Mouse (Mus musculus) heart, adult 18-20 months (tissue): ENCODE data around the gene Tkt. TPM values are rescaled to one million over a fixed set of nuclear protein-coding genes. Genes with fewer than 3 reads are reported as not detected.
"Not testable (repeated sequence)": the region's sequence is repeated elsewhere in the genome, so short reads cannot be mapped to it uniquely, and the experiment has no call there.

Source experiments
- DNase-seq, 2 experiments: peaks; one replicate each; pipeline ENCODE4 v3.0.0; 2021 to 2022; ENCODE audit warnings: mixed read lengths in 1 of 2
- total RNA-seq, 2 experiments: library from RNA; stranded (reverse); gene quantifications; 2 replicates each; pipeline ENCODE4 v1.2.3; 2021

Tkt gene
- total RNA-seq, 2 experiments from 2014 or later = 32.6 to 146 TPM

GRCm38 (mm10) chr14:30553185-30553584, 5.0 kb downstream of the Tkt start:
- DNase-seq = peak in 1 of 2 experiments; percentile 26

DNA sequence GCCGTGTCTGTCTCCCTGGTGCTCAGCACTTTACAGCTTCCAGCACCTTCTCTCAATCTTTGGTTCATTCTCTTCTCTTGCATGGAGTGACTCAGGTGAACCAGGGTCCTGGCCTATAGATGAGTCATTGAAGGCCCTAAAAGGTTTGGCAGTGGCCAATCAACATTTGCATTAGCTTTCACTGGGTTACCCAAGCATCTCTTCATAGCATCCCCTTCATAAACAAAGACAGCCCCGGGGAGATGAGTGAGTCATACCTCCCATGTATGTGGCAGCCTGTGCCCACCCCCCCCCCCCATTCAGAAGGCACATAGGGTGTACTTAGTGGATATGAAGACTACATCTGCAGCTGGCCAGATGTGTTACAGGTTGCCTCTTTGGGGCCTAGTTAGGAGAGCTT, 8.5 kb downstream of the Tkt start:
- DNase-seq = no peak

- DNase-seq = no peak
Measured at GRCm38 (mm10) chr14:30557730-30558129, 9.6 kb downstream of the Tkt start.

DNA sequence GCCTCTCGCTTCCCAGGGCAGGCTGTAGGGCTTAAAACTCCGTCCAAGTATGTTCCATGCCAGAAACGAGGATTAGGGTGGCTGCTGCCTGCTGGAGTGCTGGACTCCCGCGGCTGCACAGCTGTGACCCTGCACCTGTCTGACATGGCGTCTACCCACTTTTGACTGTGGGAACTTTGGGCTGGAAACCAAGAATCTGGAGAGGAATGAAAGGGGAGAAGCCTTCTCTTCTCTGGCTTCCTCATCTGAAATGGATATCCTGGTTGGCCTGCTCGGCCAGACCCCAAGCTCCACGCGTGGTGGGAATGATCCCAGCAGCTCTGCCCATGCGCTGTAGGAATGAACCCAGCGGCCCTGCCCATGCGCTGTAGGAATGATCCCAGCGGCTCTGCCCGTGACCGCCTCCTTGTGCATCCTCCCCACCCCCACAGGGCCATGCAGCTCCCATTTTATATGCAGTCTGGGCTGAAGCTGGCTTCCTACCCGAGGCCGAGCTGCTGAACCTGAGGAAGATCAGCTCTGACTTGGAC, 11.2 kb downstream of the Tkt start:
- no peak for DNase-seq

DNA sequence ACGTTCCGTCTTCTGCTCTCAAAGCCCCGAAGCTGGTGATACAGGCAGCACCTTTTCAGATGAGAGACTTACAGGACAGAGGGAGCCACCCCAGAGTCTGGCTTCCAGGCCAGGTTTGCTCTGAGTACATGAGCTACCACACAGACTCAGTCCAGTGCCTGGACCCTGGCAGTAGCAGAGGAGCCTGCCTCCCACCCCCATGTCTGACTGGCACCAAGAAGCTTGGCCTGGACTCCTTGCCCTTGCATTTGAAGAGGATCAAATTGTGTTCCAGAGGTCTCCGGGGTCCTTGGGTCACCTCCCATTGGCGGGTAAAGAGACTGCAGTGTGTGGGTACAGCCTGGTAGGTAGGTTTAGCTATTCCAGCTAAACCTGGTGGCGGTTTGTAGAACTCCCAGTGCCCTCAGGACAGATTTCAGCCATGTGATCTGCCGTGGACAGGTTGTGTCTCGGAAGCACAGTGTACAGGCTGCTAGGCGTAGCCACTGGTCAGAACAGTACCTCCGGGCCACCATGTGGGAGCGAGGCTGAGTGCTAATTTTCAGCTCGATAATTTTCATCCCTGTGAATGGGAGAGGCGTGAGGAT, 12.7 kb downstream of the Tkt start:
- no peak for DNase-seq

- peak in 1 of 2 experiments; percentile 45 for DNase-seq
Measured at GRCm38 (mm10) chr14:30561470-30562187, 13.5 kb downstream of the Tkt start.

GRCm38 (mm10) chr14:30562343-30562742, 14.2 kb downstream of the Tkt start:
- no peak for DNase-seq

DNA sequence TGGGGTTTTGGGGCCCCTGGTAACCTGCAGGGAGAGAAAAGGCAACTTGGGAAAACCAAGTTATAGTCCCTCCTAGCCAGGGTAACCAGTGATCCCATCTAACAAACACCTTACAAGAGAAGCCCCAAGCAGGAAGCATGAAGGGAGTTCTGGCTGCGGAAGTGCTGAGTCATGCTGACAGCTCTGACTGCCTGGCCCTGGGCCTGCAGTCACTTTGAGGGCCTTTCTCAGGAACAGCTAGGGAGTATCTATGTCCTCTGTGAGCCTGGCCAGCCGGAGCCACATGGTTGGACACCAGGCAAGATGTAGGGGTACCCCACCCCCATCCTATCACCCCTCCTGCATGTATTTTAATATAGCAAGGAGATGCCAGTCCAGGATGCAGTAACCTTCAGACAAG, 16.3 kb downstream of the Tkt start:
- DNase-seq = peak; percentile 81 to 85

DNA sequence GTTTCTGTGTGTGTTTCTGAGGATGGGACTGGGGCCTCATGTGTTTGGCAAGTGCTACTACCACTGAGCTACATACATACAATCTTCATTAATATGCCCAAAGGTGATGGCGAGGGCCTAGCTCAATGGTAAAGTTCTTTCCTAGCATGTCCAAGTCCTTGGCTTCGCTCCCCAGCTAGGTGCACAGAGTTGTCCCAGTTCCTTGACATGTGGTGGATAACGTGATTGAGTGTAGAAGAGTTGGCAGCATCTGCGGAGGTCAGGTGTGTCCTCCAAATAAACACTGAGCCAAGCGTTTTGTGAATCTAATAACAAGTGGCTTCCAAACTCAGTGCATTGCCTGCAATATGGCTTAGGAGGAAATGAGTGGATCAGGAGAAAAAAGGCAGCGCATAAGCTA, 18.2 kb downstream of the Tkt start:
- DNase-seq = peak; percentile 60 to 65

GRCm38 (mm10) chr14:30568016-30568415, 19.9 kb downstream of the Tkt start:
- no peak for DNase-seq

DNA sequence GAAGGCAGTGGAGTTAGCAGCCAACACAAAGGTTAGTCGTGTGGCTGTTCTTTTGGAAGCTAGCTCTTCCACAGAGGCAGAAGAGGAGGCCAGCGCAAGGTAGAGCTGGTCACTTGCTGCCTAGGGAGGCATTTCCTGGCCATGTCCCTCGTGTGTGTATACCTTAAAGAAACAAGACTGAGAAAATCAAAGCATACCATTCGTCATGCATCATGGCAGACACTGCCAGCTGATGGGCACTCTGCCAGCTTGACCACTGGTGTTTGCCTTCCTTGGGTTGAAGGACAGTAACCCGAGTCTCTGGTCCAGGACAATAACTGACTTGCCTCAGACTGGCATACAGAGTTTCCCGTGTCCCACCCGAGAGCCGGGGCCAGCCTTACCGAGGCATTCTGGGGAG, 22.1 kb downstream of the Tkt start:
- DNase-seq = no peak

DNA sequence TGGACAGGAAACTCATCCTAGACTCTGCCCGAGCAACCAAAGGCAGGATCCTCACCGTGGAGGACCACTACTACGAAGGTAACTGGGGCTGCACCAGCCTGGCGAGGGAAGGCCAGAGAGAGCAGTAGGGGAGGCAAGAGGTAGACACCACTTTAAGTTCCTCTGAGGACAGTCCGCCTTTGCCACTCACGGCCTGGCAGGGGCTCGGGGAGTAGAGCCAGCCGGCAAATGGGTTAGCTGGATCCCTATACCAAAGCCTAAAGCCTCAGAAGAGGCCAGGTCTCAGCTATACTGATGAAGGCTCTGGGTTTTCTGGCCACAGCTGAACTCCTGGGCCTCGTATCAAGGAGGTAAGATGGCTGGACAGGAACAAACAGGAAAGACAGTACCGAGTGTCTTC, 24.1 kb downstream of the Tkt start:
- peak in 1 of 2 experiments; percentile 41 for DNase-seq

DNA sequence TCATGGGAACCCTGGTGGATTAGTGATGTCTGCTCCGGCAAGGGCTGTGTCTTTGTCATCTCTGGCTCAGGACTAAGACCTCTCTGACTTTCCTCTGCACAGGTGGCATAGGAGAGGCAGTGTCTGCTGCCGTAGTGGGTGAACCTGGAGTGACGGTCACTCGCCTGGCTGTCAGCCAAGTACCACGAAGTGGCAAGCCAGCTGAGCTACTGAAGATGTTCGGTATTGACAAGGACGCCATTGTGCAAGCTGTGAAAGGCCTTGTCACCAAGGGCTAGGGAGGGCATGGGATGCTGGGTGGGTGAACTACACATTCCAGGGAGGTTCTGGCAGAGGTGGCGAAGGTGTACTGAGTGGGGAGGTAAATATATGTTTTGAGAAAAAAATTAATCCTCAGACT, 25.1 kb downstream of the Tkt start:
- no peak for DNase-seq

GRCm38 (mm10) chr14:30573983-30574584, 25.9 kb downstream of the Tkt start:
- peak; percentile 73 to 90 for DNase-seq

DNA sequence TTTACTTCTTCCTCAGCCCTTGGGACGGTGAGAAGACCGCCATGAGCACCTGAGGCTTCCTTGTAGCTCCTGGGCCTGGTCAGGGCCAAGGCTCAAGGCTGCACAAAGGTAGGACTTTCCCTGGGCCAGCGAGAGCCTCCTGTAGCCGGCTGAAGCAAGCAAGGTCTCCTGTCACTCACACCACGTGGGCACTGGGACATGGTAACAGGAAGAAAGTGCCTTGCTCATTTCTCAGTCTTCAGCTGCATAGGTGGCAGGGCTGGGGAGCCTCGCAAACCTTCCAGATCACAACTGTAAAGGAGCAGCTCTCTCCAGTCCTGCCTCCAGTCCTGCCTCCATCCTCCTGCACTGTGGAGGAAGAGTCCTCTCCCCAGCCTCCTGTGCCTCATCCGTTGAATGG, 27.6 kb downstream of the Tkt start:
- no peak for DNase-seq

- no peak for DNase-seq
Measured at GRCm38 (mm10) chr14:30576260-30576659, 28.1 kb downstream of the Tkt start.

- not testable (repeated sequence) for DNase-seq
Measured at GRCm38 (mm10) chr14:30577303-30578062, 29.3 kb downstream of the Tkt start.

DNA sequence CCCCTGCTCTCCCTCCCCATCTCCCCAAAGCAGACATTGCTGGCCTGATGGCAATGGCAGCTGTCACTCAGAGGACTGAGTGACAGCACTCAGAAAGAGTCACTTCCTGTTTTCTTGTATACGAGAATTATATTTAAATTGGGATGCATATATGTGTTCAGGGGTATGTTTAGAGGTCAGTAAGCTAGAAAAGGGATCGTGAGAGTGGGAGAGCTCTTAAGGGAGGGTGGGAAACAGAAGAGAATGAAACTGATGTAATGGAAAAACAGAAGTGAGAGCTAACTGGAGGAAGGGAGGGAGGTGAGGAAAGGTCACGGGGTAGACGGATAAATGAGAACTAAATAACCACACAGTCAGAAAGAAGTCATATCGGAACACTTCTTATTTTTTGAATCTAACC, 31.0 kb downstream of the Tkt start:
- DNase-seq = no peak

DNA sequence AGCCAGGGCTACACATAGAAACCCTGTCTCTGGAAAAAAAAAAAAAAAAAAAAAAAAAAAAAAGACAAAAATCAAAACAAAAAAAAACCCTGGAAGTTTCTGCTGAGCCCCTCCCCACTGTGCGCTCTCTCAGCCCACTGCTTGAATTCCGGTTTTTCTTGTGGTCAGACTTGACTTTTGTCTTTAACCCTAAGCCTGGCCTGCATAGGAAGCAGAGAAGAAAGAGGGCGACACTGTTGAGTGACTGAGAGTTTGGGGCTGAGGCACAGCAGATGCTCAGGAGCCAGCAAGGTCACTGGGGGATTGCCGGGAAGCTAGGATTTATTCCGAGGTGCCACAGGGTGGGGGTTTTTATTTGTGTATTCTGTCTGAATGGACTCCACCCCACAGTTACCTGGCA, 31.7 kb downstream of the Tkt start:
- no peak for DNase-seq

- no peak for DNase-seq
Measured at GRCm38 (mm10) chr14:30581238-30581637, 33.1 kb downstream of the Tkt start.

DNA sequence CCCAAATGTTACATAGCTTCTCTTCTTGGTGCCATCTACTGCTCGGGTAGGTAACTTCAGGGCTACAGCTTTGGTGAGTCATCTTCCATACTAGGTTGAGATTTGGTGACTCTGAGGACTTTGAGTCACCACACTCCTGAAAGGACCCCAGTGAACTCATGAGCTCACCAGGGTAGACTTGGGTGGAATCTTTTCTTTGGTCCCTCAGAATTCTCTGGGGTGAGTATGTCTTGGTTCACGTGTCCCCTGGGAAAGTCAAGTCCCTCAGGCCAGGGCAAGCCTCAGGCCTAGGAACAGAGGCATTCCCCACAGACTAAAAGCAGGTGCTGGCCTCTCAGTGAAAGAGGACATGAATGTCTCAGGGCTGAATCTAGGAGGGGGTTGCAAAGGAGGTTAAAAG, 35.9 kb downstream of the Tkt start:
- no peak for DNase-seq

GRCm38 (mm10) chr14:30584497-30585251, 36.5 kb downstream of the Tkt start:
- DNase-seq = no peak
